Mouse (Mus musculus): ENCODE results near the gene Lrrc42.
A peak's percentile ranks its signal among the peaks of the same experiment; 100 is the strongest.

The Lrrc42 gene

DNA sequence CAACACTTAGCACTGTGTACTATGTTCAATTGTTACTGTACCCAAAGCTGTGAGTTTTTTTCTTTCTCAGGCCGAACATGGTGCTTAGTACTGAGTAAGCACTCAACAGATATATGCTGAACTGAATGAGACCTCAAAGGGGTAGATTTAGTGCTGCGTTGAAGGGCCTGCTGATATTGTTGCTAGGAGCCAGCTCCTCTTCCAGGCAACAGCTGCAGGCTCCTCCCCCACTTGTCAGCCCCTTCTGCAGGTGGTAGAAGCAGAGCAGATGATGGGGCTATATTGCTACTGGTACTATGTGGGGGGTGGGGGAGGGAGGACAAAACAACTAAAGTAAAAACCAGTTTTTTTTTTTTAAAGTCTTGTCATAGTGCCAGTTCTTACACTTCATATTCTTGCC is 3.9 kb downstream of the Lrrc42 start:
- no peak for DNase-seq (ENCODE audit: low read depth)

DNA sequence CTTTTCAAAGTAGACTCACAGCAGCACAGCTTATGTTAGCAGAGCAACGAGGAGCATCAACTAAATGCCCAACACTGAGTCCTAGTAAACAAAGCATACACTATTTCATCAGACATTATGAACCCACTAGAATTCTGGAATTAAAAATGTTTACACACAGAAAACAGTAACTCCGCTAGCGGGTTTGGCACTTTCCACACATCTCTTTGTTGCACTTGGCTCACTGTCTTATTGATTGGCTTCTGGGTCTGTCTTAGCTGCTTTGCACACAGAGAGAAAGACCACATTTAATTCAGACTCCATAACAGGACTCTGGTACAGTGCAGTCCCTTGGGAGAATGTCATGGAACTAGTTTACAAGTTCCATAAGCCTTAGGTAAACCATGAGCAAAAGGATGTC is 5.3 kb downstream of the Lrrc42 start:
- no peak for DNase-seq (ENCODE audit: low read depth)

DNA sequence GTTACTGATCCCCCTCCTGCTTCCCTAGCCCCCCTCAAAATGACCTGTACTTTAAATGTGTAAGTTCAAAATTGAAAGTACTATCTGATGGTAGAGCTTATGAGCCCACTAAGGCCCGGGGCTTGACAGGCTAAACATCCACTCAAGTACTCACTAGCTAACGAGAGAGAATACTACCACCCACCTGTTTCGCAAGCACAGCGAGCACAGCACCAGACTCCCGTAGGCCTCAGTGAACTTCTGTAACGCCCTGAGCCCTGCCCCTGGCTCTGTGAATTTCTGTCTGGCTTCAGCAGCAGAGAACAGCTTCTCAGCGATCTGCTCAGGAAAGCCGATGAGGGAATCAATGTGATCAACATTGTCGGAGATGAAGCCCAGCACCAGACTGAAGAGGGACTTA is 6.2 kb downstream of the Lrrc42 start:
- DNase-seq (ENCODE audit: low read depth): no peak

DNA sequence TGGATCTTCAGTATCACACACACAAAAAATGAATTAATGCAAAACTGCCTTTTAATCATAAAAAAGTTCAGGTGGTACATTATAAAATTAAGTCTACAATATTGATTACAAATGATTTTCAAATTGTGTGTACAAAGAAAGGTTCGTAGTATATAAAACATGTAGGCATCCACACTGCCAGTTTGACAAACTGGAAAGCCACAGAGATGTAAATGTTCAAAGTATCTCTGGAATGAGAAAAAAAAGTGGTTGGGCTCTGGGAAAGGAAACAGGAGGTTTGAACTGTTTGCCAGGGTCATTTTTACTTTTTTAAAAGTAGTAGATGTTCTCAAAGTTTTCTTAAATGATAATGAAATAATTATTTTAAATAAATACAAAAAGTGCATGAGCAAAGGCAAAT is 7.3 kb downstream of the Lrrc42 start:
- DNase-seq (ENCODE audit: low read depth): no peak

DNA sequence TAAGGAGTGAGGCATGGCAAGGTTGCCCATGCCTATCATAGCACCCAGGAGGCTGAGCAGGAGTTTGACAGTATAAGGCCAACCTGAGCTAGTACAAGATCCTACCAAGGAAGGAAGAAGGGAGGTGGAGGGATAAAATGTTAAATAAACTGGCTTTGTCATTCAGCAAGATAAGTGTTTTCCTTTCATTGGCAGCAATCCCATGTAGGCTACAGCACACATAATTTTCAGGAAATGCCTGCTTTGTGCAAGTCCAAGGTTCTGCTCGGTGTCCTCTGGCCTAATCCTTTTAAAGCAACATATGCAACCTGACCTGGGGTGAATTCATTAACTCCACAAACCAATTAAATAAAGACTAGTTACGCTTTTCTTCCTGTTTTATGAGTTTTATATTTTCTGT is 8.0 kb downstream of the Lrrc42 start:
- no peak for DNase-seq (ENCODE audit: low read depth)

DNA sequence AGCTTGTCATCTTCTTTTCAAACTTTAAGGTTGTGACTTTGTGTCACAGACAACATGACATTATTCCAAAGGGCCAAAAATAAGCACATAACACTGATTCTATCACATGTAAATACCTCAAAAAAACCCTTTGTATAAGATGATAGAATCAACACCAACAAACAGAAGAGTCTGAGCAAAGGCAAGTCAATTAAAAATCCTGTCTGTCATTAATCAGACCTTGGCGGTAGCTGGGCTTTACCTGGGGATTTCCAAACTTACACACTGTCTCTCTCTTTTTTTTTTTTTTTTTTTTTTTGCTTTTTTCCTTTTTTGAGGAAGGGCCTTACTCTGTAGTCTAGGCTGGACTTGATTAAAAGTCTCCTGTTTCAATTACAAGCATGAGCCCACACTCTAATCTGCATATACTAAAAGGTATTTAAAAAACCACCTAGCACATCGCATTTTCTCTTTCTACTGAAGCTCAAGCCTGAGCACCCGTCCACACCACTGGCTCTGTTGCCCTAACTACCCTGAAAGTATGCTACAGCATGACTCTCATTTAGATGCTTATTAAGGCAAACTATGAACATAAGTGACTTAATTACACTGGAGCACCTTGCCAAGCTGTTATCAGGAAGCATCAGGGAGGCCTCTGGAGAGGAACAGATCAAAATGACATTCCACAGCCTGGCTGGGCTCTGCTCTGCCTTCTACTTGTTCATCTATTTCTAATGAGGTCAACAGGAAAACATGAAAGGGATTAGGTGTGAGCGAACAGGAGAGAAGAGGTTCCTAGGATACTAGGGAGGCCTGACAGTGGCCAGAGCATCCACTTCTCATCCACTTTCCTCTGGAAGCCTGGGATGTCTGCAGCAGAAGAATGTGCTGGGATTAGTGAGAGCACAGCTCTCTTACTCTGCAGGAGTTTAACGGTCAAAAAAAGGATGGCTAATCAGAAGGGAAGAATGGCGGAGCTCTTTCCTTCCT is 9.7 kb downstream of the Lrrc42 start:
- DNase-seq (ENCODE audit: low read depth): no peak

DNA sequence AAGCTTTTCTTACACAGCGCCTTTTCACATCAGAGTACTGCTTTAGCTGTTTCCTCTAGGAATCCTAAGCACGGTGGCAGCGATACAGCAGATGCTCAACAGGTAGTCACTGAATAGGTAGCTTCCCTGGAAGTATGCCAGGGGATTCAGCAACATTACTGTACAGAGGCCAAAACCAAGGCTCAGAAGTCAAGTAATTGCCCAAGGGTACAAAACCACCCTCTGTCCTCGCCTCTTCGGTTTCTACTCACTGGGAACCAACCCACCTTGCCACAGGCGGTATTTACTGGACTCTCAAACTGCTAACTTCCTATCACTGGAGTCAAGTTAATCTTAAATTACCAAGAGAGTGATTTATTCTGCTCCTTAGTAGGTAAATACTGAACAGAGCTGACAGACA is 13.1 kb downstream of the Lrrc42 start:
- no peak for DNase-seq (ENCODE audit: low read depth)

DNA sequence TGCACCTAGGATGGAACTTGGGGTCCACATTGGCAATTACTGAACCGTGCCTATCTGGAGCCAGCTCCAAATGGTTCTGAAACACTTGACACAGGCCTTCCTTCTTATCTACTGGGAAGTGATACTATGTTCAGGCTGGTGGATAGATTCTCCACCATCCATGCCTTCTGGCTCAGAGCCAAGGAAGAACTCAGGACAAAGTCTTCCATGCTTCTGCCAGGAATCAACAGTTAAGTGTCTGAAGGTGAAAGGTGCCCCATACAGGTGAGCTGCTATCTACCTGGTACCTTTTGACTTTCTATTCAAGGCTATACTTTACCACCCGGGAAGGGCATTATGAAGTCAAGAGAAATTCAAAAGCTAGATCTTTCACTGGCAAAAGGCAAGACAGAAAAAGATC is 15.1 kb downstream of the Lrrc42 start:
- no peak for DNase-seq (ENCODE audit: low read depth)

DNA sequence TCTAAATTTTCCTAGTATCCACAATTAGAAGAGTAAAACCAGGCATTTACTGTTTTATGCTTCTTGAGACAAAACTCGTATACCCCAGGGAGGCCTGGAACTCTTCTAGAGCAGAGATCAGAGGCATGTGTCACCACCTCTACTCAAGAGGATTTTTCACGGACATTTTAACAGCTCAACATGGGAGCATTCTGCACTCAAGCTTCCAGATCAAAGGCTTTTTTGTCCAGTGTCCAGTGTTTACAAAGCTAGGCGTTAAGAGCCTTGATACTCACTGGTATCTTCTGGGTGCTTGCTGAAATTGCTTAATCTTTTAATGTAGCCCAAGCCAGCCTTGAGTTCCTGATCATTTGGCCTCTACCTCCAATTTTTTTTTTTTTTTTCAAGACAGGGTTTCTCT is 21.1 kb downstream of the Lrrc42 start:
- DNase-seq (ENCODE audit: low read depth): no peak

DNA sequence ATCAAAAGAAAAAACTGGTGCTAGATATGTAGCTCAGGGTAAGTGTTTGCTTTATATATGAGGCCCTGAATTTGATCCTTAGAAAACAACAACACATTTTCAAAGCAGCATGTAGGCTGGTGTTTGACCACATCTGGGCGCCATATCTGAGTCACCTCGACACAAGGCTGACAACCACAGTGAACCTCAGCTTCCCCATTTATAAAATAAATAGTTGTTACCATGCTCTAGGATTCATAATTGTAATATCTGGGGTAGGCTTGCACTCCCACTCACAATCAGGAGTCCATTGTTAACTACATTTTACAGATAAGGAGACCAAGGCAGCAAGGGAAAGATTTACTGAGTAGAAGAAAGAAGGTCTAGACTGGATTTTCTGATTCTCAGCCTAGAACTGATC is 27.0 kb downstream of the Lrrc42 start:
- DNase-seq (ENCODE audit: low read depth): no peak

DNA sequence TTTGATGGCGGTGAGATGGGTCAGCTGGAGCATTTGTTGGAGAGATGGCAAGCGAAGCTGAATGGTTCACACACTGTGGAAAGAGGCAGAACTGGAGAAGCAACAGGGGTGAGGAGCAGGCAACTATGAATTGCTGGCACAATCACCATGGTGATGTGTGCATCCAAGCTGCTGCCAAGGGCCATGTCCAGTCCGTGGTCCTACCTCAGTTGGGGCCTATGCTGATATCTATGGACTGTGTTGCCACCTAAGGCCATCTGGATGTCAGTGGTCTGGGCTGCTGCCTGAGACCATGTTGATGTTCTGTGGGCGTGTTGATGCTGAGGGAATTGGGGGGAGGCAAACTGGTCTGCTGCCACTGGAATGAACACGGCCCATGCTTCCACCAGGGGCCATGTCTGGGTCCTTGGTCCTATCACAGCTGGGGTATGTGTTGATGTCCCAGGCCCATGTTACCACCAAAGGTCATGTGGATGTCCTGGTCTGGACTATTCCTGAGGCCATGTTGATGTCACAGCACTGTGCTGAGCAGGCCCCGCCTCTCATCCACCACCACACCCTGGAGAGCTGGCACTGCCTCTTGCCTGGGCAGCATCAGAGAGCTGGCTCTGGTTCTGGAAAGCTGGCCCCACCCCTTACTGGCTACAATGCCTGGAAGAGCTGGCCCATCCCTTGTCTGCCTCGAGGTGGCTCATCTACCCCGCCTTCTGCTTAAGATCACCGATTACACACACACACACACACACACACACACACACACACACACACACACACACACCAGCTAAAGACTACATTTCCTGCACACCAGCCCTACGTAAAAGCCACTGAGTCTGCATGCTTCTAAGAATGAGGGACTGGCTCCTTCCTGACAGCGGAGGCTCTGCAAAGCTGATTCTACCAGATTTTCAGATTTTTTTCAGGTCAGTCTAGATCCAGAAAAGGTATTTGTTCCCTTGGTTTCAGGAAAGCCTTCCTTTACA is 29.8 kb downstream of the Lrrc42 start:
- DNase-seq (ENCODE audit: low read depth): peak; percentile 53

DNA sequence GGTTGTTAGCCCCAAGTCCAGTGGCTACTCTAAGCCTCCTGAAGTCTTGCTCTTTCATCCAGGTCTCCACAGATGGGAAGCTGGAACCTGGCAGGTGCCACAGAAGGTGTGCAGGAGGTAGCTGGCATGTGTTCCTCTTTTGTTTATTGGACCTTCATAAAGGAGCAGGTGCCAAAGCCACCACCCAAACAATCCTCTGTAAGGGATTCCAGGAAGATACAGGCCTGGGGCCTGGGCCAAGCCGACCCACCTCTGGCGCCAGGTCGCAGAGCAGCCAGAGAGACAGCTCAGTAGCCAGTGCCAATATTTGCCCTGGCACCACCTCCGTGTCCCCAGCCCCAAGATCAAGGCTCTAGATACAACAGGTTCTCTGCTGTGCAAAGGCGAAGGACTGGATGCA is 31.8 kb downstream of the Lrrc42 start:
- no peak for DNase-seq (ENCODE audit: low read depth)

DNA sequence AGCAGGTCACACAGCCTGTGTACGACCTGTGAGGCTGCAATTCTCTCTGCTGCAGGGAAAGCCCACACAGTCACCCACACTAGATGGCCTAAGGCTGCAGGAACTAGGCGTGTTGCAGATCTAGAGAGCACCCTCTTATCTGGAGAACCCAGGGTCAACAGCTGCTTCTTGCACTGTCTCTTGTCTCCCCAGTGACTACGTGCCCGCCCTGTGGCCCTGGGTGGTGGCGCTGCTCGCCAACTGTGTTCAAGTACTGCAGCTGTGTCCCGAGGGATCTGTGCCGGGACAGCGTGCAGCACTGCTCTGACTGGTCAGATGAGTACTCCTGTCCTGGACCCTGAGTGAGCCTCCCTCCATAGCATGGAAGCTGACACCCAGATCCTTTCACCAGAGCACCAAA is 35.8 kb downstream of the Lrrc42 start:
- no peak for DNase-seq (ENCODE audit: low read depth)

DNA sequence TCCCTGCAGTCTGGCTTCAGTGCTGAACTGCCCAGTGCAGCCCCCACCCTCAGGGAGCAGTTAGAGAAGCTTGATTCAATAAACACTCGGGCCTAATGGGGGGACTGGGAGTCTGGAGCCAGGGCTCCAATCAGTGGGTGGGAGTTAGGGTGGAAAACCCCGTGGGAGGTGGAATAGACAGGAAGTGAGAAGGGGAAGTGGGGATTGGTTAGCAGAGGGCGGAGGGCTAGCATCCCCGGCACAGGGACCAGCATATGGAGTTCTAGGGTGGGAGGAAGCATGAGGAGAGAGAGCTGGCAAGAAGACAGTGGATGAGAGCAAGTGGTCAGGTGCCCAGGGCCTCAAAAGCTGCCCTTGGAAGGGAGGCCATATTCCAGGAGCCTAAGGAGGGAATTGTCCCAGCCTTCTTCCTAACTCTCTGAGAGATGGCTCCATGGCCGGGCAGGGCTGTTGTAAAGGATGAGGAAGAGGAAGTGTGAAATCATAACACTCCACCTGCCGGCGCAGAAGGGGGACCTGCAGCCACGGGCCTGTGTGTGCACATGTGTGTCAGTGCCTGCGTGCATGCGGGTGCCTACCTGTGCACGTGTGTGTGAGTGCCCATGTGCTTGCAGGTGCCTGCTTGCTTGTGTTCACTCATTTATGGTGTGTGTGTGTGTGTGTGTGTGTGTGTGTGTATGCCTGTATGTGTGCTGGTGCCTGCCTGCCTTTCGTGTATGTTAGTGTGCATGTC is 39.9 kb downstream of the Lrrc42 start:
- no peak for DNase-seq (ENCODE audit: low read depth)

DNA sequence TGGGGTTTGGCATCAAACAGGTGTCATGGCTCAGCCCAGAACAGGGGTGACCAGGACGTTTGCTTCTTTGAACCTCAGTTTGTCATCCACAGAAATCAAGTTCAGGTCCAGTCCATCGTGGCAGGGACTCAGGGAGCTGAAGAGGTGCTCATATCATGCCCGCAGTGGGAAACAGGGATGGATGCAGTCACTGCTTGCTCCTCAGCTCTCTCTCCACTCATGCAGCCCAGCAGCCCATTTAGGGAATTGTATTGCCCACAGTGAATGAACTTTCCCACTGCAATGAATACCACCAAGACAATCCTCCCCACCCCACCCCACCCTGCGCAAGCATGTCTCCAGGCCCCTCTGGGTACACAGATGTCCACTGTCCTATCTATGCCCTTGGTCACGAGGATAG is 41.4 kb downstream of the Lrrc42 start:
- DNase-seq (ENCODE audit: low read depth): no peak

DNA sequence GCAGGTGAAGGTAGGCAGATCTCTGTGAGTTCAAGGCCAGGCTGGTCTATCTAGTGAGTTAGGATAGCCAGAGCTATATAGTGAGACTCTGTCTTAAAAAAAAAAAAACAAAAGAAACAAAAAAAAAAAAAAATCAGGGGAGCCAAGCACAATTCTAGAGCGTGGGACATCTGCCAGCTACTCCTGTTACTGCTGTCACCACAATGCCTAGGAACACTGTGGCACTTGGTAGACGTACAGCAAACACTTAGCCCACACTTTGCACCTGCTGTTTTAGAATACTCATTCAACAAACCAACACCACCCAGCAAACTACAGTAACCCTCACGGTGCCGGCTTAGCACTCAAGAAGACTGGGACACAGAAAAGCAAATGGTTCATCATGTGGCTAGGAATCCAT is 41.9 kb downstream of the Lrrc42 start:
- no peak for DNase-seq (ENCODE audit: low read depth)

DNA sequence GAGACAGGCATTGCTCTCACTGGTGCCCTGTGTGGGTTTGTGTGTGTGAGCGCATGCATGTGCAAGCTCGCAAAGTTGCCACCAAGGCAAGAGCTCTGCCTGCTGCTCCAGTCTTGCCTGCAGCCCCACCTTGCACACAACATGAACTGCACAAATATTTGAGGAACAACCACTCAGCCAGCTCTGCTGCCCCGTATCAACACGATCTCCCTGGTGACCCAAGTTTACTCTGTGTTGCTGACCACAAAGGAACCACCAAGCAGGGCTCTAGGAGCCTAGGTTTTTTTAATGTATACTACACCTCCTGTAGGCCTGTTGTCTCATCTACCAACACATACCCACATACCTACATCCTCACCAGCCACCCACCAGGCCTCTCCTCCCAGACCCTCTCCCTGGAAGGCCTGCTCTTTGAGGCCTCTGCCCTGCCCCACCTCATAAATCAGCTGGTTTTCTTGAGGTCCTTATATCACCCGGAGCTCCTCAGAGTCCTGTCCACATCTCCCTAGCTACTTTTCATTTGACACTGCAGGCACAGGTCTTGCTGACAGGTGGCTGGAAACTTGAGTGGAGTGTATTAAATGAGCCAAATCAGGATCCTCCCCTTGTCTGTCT is 42.7 kb downstream of the Lrrc42 start:
- no peak for DNase-seq (ENCODE audit: low read depth)

DNA sequence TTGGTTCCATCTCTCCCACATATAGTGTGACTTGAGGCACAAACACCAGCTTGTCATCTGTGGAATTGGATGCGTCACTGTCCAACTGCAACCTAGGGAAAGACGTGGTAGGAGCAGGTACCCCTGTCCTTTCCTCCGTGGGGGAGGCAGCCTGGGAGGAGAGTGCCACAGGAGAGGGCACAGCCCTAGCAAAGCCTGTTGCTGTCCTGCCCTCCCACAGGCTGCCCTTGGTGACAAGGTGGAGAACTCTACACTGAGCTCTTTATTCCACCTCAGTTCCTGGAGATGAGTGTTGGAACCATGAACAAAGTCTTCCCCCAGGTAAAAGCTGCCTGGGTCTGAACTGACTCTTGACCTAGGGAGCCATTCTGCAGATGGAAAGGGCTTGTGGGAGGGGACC is 44.5 kb downstream of the Lrrc42 start, which contains the start of gene Ldlrad1:
Gene Ldlrad1 (plus strand): TSS at position 301 of the 400 bp plus-strand sequence.
- no peak for DNase-seq (ENCODE audit: low read depth)

DNA sequence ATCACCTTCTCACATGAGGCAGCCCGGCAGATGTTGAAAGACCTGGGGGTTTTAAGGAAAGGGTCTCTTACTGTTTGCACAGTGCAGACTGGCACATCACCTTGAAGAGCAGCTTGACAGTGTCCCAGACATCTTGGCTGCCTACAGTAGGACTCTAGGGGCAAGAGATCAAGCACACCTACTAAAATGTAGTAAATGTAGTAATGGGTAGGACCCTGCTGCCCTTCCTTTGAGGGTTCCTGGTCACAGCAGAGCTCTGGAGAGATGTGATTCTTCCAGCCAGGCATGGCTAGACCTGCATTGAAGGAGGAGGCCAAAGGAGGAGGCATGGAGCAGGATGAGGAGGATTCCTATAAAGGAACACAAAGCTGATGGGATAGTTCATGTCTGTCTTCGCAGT is 46.3 kb downstream of the Lrrc42 start:
- DNase-seq (ENCODE audit: low read depth): no peak

DNA sequence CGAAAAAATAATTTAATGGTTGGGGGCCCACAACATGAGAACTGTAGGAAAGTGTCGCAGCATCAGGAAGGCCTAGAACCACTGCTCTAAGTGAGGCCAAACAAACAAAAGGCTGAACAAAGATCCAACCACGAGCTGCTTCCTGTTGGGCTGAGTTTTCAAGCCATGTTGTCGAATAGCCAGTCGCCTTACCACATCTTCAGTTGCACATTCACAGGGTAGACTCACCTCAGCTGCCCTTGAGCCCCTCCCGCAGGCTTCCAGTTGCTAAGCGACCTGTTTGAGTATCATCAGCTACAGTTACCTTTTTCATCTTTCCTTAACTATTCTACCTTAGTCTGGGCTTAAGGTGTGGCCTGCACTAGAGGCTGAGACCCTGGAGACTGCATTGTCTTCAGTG is 50.3 kb downstream of the Lrrc42 start:
- no peak for DNase-seq (ENCODE audit: low read depth)

DNA sequence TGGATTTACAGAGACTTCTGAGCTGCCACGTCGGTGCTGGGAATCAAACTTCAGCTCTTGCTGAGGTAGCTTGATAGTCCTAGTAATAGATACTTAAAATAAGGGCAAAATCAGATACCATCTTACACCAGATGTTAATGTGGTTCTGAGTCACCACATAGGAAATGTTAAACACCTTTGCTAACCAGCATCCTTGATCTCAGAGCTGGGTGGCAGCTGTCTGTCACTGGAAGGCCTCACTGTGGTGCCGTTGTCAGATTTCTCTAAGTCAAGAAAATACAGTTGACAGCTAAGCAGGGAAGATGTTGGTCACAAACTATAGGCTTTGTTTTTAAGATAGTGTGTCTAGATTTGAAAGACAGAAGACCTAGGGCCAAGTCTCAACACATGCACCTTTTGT is 51.6 kb downstream of the Lrrc42 start:
- peak; percentile 30 for DNase-seq (ENCODE audit: low read depth)

DNA sequence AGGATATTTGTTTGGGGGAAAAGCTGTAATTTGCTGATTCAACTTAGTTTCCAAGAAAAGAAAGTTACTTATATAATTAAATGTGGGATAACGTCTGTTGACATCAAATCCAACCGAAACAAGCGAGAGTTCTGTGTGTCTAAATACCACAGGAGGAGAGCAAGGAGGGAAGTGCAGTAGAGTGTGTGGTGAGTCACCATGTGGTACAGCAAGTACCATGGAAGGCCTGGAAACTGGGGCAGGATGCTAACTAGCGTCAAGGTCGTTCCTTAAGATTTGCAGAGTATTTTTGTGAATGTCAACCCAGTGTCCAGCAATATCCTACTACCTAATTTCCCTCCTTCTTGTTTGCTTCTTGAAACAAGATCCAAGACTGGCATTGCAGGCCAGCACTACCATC is 55.3 kb downstream of the Lrrc42 start:
- no peak for DNase-seq (ENCODE audit: low read depth)

All from naive thymus-derived CD4-positive, alpha-beta T cell, adult 2 months (primary cell).